Mouse (Mus musculus) neural tube, embryonic 12.5 days (tissue): ENCODE data around the gene Pycr1. TPM values are rescaled to one million over a fixed set of nuclear protein-coding genes. Genes with fewer than 3 reads are reported as not detected.

Experiments used
- ATAC-seq: fragments of 200-750 bp; cut with Nextera tagmentation; 2 replicates; pipeline ENCODE4 v1.8.0; 2017; ENCODE audit warnings: low read depth, mild to moderate bottlenecking, moderate TSS enrichment, moderate library complexity; ENCODE audit not compliant: low FRiP score
- H3K27ac ChIP-seq: fragments of 300-500 bp; sonication (generic); 2 replicates; pipeline ENCODE4 v1.5.1; 2016
- H3K27me3 ChIP-seq: fragments of 300-500 bp; sonication (generic); replicated peaks from 2 replicates; pipeline ENCODE4 v1.6.1; 2016; ENCODE audit warnings: mild to moderate bottlenecking
- H3K36me3 ChIP-seq: fragments of 300-500 bp; sonication (generic); 2 replicates; pipeline ENCODE4 v1.6.1; 2016; ENCODE audit warnings: mild to moderate bottlenecking
- H3K4me1 ChIP-seq: fragments of 300-500 bp; sonication (generic); 2 replicates; pipeline ENCODE4 v1.6.1; 2016
- H3K4me2 ChIP-seq: fragments of 300-500 bp; sonication (generic); replicated peaks from 2 replicates; pipeline ENCODE4 v1.6.1; 2016; ENCODE audit warnings: mild to moderate bottlenecking
- H3K4me3 ChIP-seq: fragments of 300-500 bp; sonication (generic); 2 replicates; pipeline ENCODE4 v1.5.1; 2016
- H3K9ac ChIP-seq: fragments of 300-500 bp; sonication (generic); 2 replicates; pipeline ENCODE4 v1.6.1; 2016; ENCODE audit warnings: mild to moderate bottlenecking
- H3K9me3 ChIP-seq: fragments of 300-500 bp; sonication (generic); 2 replicates; pipeline ENCODE4 v1.6.1; 2016; ENCODE audit warnings: mild to moderate bottlenecking
- WGBS: fragments of 180-500 bp; shearing (Covaris S2); methylation state at CpG from one replicate; pipeline ENCODE4 v1.1.7; 2016; 5-methylcytosine and 5-hydroxymethylcytosine counted together
- polyA plus RNA-seq: library from polyadenylated mRNA; unstranded; fragments of >200 nt; fragmentation: Nextera tagmentation; extraction: Ambion mirVana; gene quantifications from 2 replicates; pipeline ENCODE4 v1.2.1, GENCODE M21; 2016

Pycr1 gene
- polyA plus RNA-seq, 1 experiment from 2014 or later: 27.8 TPM

DNA sequence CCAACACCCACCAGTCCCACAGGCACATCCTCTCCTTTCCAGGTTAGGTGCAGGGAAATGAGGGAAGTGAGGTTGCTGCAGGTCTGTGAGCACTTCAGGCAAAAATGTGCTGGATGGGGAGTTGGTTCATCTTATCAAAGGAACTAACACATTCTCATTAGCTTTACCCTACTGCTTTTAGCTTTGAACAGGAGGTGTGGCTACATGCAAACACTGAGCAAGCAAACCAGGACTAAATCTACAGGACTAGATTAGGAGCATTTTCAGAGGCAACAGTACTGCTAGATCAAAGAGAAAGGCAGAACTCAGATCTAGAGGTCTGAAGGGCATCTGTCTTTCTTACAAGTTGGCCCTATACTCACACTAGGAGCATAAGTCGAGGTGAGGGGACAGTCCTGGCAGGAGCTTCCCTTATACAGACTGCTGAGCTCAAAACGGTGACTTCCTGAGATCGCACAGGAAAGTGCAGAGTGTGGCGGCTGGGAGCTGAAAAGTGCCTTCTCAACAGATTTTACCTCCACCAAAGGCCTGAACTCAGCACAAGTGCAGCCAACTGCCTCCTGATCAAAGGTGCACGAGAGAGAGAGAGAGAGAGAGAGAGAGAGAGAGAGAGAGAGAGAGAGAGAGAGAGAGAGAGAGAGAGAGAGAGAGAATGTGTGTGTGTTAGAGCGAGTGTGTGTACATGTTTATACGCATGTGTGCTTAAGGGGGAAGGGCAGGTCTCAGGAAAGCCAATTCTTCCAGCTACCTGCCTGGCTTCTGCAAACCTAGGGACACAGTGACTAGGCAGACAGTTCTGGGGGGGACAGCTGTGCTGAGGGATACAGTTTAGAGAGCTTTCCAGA, 12.5 kb downstream of the Pycr1 start:
- ATAC-seq: no peak
- Histone ChIP-seq H3K9me3 (no peaks in the 10 kb centered on the region), H3K4me3 (no peak overlapping the region), H3K9ac (0 out of 2 replicates have a peak overlapping the region, but pooled peaks have one; percentile 6), H3K27me3 (no peaks in the 10 kb centered on the region), H3K27ac (no peak overlapping the region), H3K36me3 (peaks cover 29% of the 10 kb centered on the region), H3K4me2 (peak overlapping the region; percentile 97), H3K4me1 (peaks cover 40% of the 10 kb centered on the region)
- WGBS: 54% methylated on average over 7 of the region's 7 CpGs

DNA sequence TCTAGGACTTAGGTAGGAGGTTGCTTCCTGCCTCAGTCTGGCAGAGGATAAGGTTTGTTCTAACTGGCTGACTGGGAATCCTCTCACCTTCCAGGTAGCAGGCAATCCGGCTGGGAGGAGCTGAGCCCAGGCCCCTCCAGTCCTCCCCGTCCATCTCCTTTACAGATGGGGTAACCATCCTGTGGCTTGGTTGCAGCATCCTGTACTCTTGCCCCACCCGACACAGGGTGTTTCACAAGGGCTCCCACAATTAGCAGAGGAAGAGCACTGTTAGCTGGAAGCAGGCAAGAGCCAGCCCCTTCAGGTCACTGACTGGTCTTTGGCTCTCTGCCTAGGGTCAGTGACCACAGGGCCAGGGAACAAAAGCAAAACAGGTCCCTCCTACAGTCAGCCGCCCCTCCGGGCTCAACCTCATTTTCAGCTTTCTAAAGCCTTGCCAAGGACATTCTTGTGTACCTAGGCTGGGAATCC, 13.1 kb downstream of the Pycr1 start:
- Histone ChIP-seq H3K9me3 (no peaks in the 10 kb centered on the region), H3K27ac (no peak overlapping the region), H3K4me2 (peak overlapping the region; percentile 97), H3K4me1 (peaks cover 43% of the 10 kb centered on the region), H3K4me3 (no peak overlapping the region), H3K9ac (0 out of 2 replicates have a peak overlapping the region, but pooled peaks have one; percentile 6), H3K27me3 (no peaks in the 10 kb centered on the region), H3K36me3 (peaks cover 29% of the 10 kb centered on the region)
- 48% methylated on average over 5 of the region's 5 CpGs for WGBS
- no peak for ATAC-seq

DNA sequence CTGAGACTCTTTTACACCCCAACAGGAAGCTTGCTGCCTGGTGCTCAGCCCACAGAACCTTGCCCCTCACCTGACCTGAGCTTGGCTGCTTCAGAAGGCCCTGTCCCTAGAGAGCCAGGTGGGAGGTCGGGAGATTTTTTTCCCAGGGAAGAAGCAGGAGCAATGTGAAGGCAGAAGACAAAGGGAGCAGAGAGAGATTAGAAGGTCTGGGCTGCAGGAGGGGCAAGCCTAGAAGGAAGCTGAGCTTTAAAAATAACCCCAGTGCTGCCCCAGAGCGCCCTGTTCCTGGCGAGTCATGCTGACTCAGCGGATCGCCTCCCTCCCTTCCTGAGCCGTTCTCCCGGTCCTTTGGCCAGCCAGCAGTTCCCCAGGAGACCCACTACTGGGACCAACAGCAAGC, 13.7 kb downstream of the Pycr1 start:
- H3K4me3 ChIP-seq: 0 out of 2 replicates have a peak overlapping the region, but pooled peaks have one; percentile 3
- H3K9ac ChIP-seq: no peak overlapping the region

DNA sequence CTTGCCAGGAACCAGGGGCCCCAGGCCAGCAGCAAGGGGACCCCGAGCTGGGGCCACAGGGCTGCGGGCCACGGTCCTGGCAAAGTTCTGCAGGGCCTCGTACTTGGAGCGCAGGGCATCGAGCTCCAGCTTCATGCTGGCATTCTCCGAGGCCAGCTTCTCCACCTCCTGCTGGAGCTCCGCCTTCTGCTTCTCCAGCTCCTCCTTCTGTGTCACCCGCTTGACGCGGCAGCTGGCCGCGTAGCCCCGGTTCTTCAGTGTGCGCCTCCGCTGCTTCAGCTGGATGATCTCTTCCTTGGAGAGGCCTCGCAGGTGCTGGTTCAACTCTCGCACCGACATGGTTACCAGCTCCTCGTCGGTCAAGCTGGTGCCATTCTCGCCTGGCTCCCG, 14.2 kb downstream of the Pycr1 start:
- no peak for ATAC-seq

More for the DNA sequence above, 13.7 kb downstream of the Pycr1 start:
- H3K27me3 ChIP-seq: no peaks in the 10 kb centered on the region
- peaks cover 48% of the 10 kb centered on the region for H3K4me1 ChIP-seq
- H3K9me3 ChIP-seq: no peaks in the 10 kb centered on the region
- ATAC-seq: no peak
- H3K36me3 ChIP-seq: peaks cover 29% of the 10 kb centered on the region
- no peak overlapping the region for H3K27ac ChIP-seq
- H3K4me2 ChIP-seq: peak overlapping the region; percentile 97
- WGBS: 47% methylated on average over 7 of the region's 7 CpGs

DNA sequence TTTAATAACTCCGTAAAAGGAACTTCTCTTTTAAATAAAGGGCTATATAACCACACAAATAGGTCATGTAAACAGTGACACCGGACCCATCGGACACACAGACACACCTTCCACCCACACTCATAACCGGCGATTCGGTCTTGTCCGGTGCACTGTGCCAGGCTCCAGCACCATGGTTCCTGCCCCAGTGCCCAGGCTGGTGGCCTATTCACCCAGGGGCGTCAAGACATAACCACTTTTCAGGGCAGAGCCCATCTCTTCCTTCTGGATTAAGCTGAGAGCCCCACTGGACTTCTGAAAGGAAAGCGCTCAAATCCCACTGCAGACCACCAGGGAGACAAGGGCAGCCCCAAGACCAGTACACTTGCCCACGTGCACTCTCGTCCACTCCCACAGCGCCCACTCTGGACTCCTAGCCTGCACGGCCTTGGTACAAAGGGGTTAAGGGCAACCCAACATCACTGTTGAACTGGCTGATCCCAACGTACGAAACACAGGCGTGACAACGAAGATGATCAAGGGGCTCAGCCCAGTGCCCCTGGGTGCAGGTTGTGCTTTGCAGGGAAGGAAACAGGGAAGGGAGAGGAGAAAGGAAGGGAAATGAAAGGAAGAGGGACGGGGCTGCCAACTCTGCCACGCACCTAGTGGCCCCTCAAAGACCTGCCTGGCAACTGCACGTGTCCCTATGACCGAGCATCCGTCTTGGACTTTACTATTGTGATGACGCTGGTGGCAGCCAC, 14.8 kb downstream of the Pycr1 start:
- H3K4me3 ChIP-seq: no peak overlapping the region
- no peak for ATAC-seq
- H3K4me1 ChIP-seq: peaks cover 52% of the 10 kb centered on the region
- no peak overlapping the region for H3K9ac ChIP-seq
- no peaks in the 10 kb centered on the region for H3K9me3 ChIP-seq
- peak overlapping the region; percentile 97 for H3K4me2 ChIP-seq
- H3K36me3 ChIP-seq: peaks cover 29% of the 10 kb centered on the region
- no peak overlapping the region for H3K27ac ChIP-seq
- H3K27me3 ChIP-seq: no peaks in the 10 kb centered on the region
- WGBS: 94% methylated on average over 23 of the region's 23 CpGs

More for the DNA sequence above, 14.2 kb downstream of the Pycr1 start:
- peaks cover 48% of the 10 kb centered on the region for H3K4me1 ChIP-seq
- peaks cover 29% of the 10 kb centered on the region for H3K36me3 ChIP-seq
- peak overlapping the region; percentile 3; the same call in 1 of the 2 replicates for H3K4me3 ChIP-seq
- H3K9ac ChIP-seq: no peak overlapping the region
- H3K27ac ChIP-seq: no peak overlapping the region
- peak overlapping the region; percentile 97 for H3K4me2 ChIP-seq
- H3K27me3 ChIP-seq: no peaks in the 10 kb centered on the region
- H3K9me3 ChIP-seq: no peaks in the 10 kb centered on the region
- 81% methylated on average over 23 of the region's 23 CpGs for WGBS

DNA sequence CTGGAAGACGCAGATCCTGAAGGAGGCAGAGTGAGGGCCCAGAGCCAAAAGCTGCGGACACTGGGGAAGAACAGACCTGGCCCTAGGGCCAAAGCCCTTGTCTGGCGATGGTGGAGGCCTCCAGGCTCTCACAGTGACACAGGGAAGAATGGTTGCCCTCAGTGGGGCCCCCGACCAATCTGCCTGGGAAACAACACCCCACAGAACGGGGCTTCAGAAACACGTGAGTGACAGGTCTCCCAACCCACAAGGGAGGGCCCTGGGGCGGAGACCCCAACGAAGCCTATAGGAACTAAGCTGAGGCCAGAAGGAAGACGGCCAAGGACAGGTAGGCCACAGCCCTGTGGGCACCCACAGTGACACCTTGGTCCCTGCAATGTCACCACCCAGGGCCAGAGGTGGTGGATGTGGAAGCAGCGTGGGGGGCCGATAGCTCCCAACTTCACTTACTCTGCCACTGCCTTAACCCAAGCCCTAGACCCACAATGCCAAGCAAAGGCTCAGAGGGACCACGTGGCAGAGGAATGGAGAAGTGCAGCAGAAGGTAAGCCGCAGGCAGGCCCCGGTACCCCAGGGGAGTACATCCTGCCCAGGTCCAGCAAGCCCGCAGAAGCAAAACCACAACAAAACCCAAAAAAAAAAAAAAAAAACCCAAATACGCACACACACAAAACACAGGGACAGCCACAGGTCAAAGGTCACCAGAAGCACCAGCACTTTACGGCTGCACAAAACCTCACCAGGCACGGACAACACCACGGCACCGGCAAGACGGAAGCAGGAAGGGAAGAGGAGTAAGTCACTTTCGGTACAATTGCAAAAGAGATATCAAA, 15.9 kb downstream of the Pycr1 start:
- H3K4me3 ChIP-seq: no peak overlapping the region
- H3K9me3 ChIP-seq: no peaks in the 10 kb centered on the region
- H3K4me2 ChIP-seq: no peak overlapping the region
- WGBS: 81% methylated on average over 22 of the region's 22 CpGs
- no peak for ATAC-seq
- H3K27me3 ChIP-seq: no peaks in the 10 kb centered on the region
- no peak overlapping the region for H3K9ac ChIP-seq
- H3K4me1 ChIP-seq: peaks cover 53% of the 10 kb centered on the region
- peaks cover 37% of the 10 kb centered on the region for H3K36me3 ChIP-seq
- no peak overlapping the region for H3K27ac ChIP-seq

DNA sequence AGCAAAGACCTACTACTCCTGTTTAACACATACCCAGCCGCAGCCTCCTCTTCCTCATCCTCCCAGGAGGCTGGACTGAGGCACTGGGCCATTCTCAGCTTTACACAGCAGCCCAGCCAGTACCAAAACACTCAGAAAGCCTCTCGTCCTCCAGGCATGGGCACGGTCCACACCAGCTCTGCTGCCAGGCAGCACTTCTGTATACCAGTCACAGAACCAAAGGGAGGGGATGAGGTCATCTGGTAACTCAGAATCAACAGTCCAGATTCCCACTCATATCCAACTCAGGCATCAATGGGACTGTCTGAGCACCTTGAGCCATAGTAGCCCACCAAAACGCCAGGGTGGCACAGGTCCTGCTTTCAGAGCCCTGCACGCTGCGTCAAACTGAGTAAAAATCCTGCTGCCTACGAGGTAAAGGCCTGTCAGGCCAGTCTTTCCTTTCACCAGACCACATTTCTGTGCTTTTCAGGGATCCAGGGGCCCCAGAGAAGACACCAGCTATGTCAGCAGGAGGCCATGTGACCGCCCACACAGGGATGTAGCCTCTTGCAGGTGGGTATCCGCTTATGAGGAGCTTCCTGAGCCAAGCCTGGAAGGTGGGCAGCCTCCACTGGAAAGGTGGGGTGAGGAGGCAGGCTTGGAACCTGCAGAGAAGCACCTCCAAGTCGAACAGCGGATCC, 16.6 kb downstream of the Pycr1 start:
- Histone ChIP-seq H3K4me3 (no peak overlapping the region; the same call in 1 of the 2 replicates), H3K9me3 (no peaks in the 10 kb centered on the region), H3K4me1 (peaks cover 46% of the 10 kb centered on the region), H3K27ac (no peak overlapping the region), H3K9ac (no peak overlapping the region), H3K36me3 (peaks cover 44% of the 10 kb centered on the region), H3K27me3 (no peaks in the 10 kb centered on the region), H3K4me2 (no peak overlapping the region)
- 91% methylated on average over 11 of the region's 11 CpGs for WGBS
- ATAC-seq: no peak

DNA sequence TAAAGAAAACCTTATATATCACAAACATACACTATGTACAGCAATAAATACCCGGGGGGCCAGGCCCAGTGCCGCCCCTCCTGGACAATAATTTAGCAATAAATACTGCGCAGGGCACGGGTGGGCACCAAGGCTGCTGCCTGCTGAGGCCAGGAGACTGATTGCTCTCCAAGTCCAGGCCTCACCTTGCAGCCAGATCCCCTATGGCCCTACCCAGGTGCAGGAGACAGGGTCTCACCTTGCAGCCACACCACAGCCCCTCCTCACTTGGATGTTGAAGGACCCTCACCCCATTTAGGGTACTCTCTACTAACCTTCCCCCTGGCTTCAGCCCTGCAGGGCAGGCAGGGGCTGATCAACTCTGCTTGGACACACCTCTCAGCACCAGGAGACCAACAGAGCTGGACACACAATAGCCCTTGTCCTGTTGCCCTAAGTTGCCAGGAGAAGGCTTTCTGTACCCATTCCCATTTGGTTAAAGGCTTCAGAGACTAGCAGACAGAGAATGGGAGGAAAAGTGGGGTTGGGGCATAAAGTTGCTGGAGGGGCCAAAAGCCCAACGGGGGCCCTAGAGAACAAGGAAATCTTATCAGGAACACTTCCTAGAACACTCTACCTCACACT, 18.3 kb downstream of the Pycr1 start, which contains the start of gene Sirt7:
Gene Sirt7, minus strand, starts transcription at position 89 of the 624 bp plus-strand sequence.
- WGBS: 15% methylated on average over 5 of the region's 5 CpGs
- ATAC-seq: peak; percentile 51
- H3K4me1 ChIP-seq: peaks cover 29% of the 10 kb centered on the region

DNA sequence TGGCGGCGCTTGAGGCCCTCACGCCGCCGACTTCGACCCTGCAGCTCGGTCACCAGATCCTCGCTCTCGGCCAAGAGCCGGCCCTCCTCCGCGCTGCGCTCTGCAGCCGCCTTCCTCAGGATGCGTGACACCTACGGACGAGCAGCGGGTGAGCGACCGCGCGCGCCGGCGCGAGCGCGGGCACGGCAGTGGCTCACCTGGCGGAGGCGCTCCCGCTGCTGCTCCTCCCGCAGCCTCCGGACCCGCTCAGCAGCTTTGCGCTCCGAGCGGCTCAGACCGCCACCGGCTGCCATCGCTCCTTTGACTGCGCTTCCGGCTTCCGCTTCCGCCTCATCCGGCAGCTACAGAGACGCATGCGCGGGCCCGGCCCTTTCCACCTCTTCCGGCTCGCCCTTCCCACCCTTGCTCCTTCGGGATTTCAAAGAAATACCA, 18.9 kb downstream of the Pycr1 start:
- peak overlapping the region; percentile 99 for H3K4me3 ChIP-seq
- peaks cover 62% of the 10 kb centered on the region for H3K36me3 ChIP-seq
- H3K27me3 ChIP-seq: no peaks in the 10 kb centered on the region
- peak overlapping the region; percentile 86 for H3K9ac ChIP-seq
- peak overlapping the region; percentile 99 for H3K4me2 ChIP-seq
- ATAC-seq: peak; percentile 83
- no peaks in the 10 kb centered on the region for H3K9me3 ChIP-seq
- WGBS: under 1% methylated on average over 53 of the region's 53 CpGs
- peaks cover 23% of the 10 kb centered on the region for H3K4me1 ChIP-seq
- H3K27ac ChIP-seq: peak overlapping the region; percentile 68

More for the DNA sequence above, 18.3 kb downstream of the Pycr1 start, which contains the start of gene Sirt7:
- H3K9ac ChIP-seq: peak within 1 kb of the TSS; percentile 86
- peak within 1 kb of the TSS; percentile 99 for H3K4me2 ChIP-seq
- H3K27ac ChIP-seq: peak within 1 kb of the TSS; percentile 68
- peaks cover 58% of the 10 kb centered on the region for H3K36me3 ChIP-seq
- no peaks in the 10 kb centered on the region for H3K9me3 ChIP-seq
- peak within 1 kb of the TSS; percentile 99 for H3K4me3 ChIP-seq
- no peaks in the 10 kb centered on the region for H3K27me3 ChIP-seq

DNA sequence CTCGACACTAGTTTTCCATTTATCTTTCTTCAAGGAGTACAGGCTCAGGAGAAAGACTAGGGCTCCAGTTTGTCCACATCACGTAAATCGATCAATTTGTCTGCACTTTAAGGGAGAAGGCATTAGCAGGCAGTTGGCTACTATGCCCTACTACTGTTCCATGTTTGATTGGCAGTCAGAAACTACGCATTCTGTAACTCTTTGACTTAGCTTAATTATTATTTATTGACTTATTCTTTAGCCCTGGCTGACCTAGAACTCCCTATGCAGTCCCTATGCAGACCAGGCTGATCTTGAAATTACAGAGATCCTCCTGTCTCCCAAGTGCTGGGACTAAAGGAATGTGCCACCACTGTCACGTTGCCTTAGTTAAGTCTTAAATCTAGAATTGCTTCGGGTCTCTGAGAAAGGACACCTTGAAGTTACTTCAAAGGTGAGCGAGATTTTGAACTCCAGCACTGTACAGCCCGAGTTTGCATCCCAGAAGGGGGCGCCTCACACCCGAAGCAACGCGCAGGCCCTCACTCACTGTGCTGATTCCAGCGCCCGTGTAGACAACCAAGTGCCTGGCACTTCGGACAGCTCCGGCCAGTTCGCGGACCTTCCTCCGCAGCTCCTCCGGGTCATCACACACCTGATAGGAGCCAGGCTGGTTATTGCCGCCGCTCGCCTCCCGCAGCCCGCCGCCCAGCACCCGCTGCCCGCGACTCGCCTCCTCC, 19.4 kb downstream of the Pycr1 start:
- 14% methylated on average over 30 of the region's 30 CpGs for WGBS
- no peaks in the 10 kb centered on the region for H3K27me3 ChIP-seq
- peaks cover 59% of the 10 kb centered on the region for H3K36me3 ChIP-seq
- ATAC-seq: no peak
- no peaks in the 10 kb centered on the region for H3K9me3 ChIP-seq
- peak overlapping the region; percentile 99 for H3K4me3 ChIP-seq
- H3K27ac ChIP-seq: peak overlapping the region; percentile 68
- peak overlapping the region; percentile 86 for H3K9ac ChIP-seq
- peaks cover 17% of the 10 kb centered on the region for H3K4me1 ChIP-seq
- H3K4me2 ChIP-seq: peak overlapping the region; percentile 99
